Mouse (Mus musculus) small intestine, adult 2 months (tissue): ENCODE data around the gene Dlg5. TPM values are rescaled to one million over a fixed set of nuclear protein-coding genes. Genes with fewer than 3 reads are reported as not detected.

Source experiments
- H3K27ac ChIP-seq: fragments of 200-500 bp; 2 replicates; pipeline ENCODE4 v1.5.1; 2012; ENCODE audit warnings: low read depth, low read length, control low read depth, inconsistent platforms; ENCODE audit not compliant: insufficient read depth
- H3K27me3 ChIP-seq: fragments of 200-500 bp; 2 replicates; pipeline ENCODE4 v1.6.1; 2012; ENCODE audit warnings: mild to moderate bottlenecking, moderate library complexity, low read length, inconsistent platforms; ENCODE audit not compliant: control insufficient read depth, insufficient read depth
- H3K36me3 ChIP-seq: fragments of 200-500 bp; 2 replicates; pipeline ENCODE4 v1.6.1; 2012; ENCODE audit warnings: mild to moderate bottlenecking, low read length, control low read depth, inconsistent platforms; ENCODE audit not compliant: control insufficient read depth, insufficient read depth
- H3K4me1 ChIP-seq: fragments of 200-500 bp; 2 replicates; pipeline ENCODE4 v1.6.1; 2012; ENCODE audit warnings: low read length, inconsistent platforms, mixed read lengths; ENCODE audit not compliant: control insufficient read depth, insufficient read depth, insufficient read length
- H3K4me3 ChIP-seq: fragments of 200-500 bp; 2 replicates; pipeline ENCODE4 v1.5.1; 2012; ENCODE audit warnings: low read depth, mild to moderate bottlenecking, control low read depth, inconsistent platforms, low read length, moderate library complexity
- CTCF ChIP-seq: fragments of 200-500 bp; IDR thresholded peaks from 2 replicates; pipeline ENCODE4 v1.5.1; 2012; ENCODE audit warnings: low read depth, mild to moderate bottlenecking, control low read depth, inconsistent platforms, low read length, moderate library complexity, mixed read lengths; ENCODE audit not compliant: insufficient replicate concordance, insufficient read length; ENCODE audit errors: extremely low read depth
- POLR2A ChIP-seq: fragments of 200-500 bp; IDR thresholded peaks from 2 replicates; pipeline ENCODE4 v1.6.1; 2012; ENCODE audit warnings: low read depth, mild to moderate bottlenecking, control low read depth, inconsistent platforms, low read length, moderate library complexity
- WGBS: fragments of 180-500 bp; shearing (Covaris S2); methylation state at CpG from one replicate; pipeline ENCODE4 v1.1.7; 2018; 5-methylcytosine and 5-hydroxymethylcytosine counted together
- polyA plus RNA-seq: library from polyadenylated mRNA; depleted of rRNA; stranded (reverse); fragments of >200 nt; gene quantifications from 2 replicates; pipeline ENCODE4 v1.2.3, GENCODE M21; 2012

The Dlg5 gene
- polyA plus RNA-seq, 1 experiment = 21.1 TPM

DNA sequence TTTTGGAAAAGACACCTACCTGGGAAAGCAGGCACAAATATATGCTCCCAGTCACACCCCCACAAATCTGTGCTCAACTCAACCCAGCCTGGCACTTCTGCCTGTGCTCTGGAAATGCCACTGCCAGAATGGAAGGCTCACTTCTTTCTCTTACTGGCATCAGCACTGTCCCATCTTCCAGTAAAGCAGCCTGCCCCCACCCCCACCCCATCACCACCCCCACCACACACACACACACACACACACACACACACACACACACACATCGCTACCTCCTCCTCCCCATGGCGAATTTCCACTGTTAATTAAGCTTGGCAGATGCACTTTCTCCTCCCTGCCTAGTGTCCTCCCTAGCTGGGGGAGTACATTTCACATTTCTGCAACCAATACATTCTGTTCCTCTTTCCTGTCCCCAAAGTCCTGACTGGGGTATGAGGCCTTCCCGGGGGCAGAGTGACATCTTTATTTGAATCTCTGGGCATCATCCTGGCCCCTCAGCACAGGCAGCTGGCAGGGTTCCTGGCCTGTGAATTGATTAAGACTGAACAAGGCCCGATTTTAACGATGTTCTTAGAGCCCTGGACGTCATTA is 40.3 kb downstream of the Dlg5 start:
- H3K27me3 ChIP-seq = no peaks in the 10 kb centered on the region
- WGBS = 45% methylated on average over 6 of the region's 6 CpGs
- H3K4me1 ChIP-seq = peaks cover 29% of the 10 kb centered on the region
- H3K27ac ChIP-seq = no peak overlapping the region
- no peaks in the 10 kb centered on the region for H3K36me3 ChIP-seq
- TF ChIP-seq CTCF (no peak), POLR2A (no peak)
- H3K4me3 ChIP-seq = no peak overlapping the region

GRCm38 (mm10) chr14:24203210-24203609 is 42.5 kb downstream of the Dlg5 start:
- 93% methylated on average over 8 of the region's 8 CpGs for WGBS
- TF ChIP-seq POLR2A (no peak), CTCF (no peak)
- no peaks in the 10 kb centered on the region for H3K36me3 ChIP-seq
- no peak overlapping the region for H3K27ac ChIP-seq
- H3K4me3 ChIP-seq = no peak overlapping the region
- no peaks in the 10 kb centered on the region for H3K27me3 ChIP-seq
- peaks cover 19% of the 10 kb centered on the region for H3K4me1 ChIP-seq

GRCm38 (mm10) chr14:24200771-24201170 is 44.9 kb downstream of the Dlg5 start:
- peaks cover 4% of the 10 kb centered on the region for H3K4me1 ChIP-seq
- H3K4me3 ChIP-seq = no peak overlapping the region
- H3K36me3 ChIP-seq = no peaks in the 10 kb centered on the region
- H3K27ac ChIP-seq = no peak overlapping the region
- TF ChIP-seq POLR2A = no peak
- no peak for TF ChIP-seq CTCF
- H3K27me3 ChIP-seq = no peaks in the 10 kb centered on the region
- 93% methylated on average over 2 of the region's 2 CpGs for WGBS

- Histone ChIP-seq H3K27me3 (no peaks in the 10 kb centered on the region), H3K4me3 (no peak overlapping the region), H3K4me1 (peaks cover 4% of the 10 kb centered on the region), H3K36me3 (no peaks in the 10 kb centered on the region), H3K27ac (no peak overlapping the region)
- no peak for TF ChIP-seq POLR2A
- no peak for TF ChIP-seq CTCF
- WGBS = 81% methylated on average over 6 of the region's 6 CpGs
These were observed 46.0 kb downstream of the Dlg5 start for GRCm38 (mm10) chr14:24199732-24200131.

- no peaks in the 10 kb centered on the region for H3K27me3 ChIP-seq
- 77% methylated on average over 5 of the region's 5 CpGs for WGBS
- TF ChIP-seq CTCF (no peak), POLR2A (no peak)
These were observed 47.9 kb downstream of the Dlg5 start for GRCm38 (mm10) chr14:24197865-24198264.

GRCm38 (mm10) chr14:24196947-24197346 is 48.8 kb downstream of the Dlg5 start:
- H3K4me3 ChIP-seq = no peak overlapping the region
- TF ChIP-seq POLR2A (no peak), CTCF (no peak)
- WGBS = 76% methylated on average over 6 of the region's 6 CpGs

More at GRCm38 (mm10) chr14:24197865-24198264, 47.9 kb downstream of the Dlg5 start:
- Histone ChIP-seq H3K27ac (no peak overlapping the region), H3K36me3 (no peaks in the 10 kb centered on the region; the same call in 1 of the 2 replicates), H3K4me1 (peaks cover 4% of the 10 kb centered on the region), H3K4me3 (no peak overlapping the region)

DNA sequence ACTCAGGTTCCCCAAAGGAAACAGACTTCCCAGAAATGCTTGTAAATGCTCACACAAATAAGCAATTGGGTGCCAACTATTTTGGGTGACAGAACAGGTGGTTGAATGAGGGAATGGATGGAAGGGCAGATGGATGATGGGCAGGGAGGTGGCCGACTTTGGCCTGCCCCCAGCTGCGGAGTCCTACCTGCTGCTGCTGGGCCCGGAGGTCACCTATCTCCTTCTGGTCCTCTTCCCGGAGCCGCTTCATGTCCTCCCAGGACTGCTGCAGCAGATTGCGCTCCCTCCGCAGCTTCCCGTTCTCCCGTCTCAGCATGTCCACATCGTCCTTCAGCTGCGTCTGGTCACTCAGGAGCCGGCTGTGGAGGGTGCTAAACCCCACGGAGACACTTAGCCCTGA is 55.6 kb downstream of the Dlg5 start:
- H3K36me3 ChIP-seq = peaks cover 7% of the 10 kb centered on the region
- TF ChIP-seq POLR2A (no peak), CTCF (no peak)
- no peaks in the 10 kb centered on the region for H3K27me3 ChIP-seq
- no peaks in the 10 kb centered on the region for H3K4me1 ChIP-seq
- no peak overlapping the region for H3K27ac ChIP-seq
- 89% methylated on average over 13 of the region's 13 CpGs for WGBS
- H3K4me3 ChIP-seq = no peak overlapping the region

More at GRCm38 (mm10) chr14:24196947-24197346, 48.8 kb downstream of the Dlg5 start:
- H3K4me1 ChIP-seq = peaks cover under 1% of the 10 kb centered on the region; the same call in 1 of the 2 replicates
- H3K27me3 ChIP-seq = no peaks in the 10 kb centered on the region
- no peak overlapping the region for H3K27ac ChIP-seq
- H3K36me3 ChIP-seq = no peaks in the 10 kb centered on the region; the same call in 1 of the 2 replicates
